Mouse (Mus musculus) lung, adult 2 months (tissue): ENCODE measurements at regions not wholly inside any gene's neighbourhood (a gene's known extent, or its start where the extent isn't known, plus 50 kb on each side); places are given as distances from the start of the nearest gene placed in this dataset.

Experiments
- CTCF ChIP-seq: fragments of 200-500 bp; IDR thresholded peaks from 2 replicates; pipeline ENCODE4 v1.5.1; 2011; ENCODE audit warnings: mild to moderate bottlenecking, low read length, control low read depth; ENCODE audit not compliant: insufficient read depth
- POLR2A ChIP-seq: fragments of 200-500 bp; IDR thresholded peaks from 2 replicates; pipeline ENCODE4 v1.6.1; 2011; ENCODE audit warnings: low read depth, mild to moderate bottlenecking, control low read depth, low read length, borderline replicate concordance; ENCODE audit errors: extremely low read depth

DNA sequence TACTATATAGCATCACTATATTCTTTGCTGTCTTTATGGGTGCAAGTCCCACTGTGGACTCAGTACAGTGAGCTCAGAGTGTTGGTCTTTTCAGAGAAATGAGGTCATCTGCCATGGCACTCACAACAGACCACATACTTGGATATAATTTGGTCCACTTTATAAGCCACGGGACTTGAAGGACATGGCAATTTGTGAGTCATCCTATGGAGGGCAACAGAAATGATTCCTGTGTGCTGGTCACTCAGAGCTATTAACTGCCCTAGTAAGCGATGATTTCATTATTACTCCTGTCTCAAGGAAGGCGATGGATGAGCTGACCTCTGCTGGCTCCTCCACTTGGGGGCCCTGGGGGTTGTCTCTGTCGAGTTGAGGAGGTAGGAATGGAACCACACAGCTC is 345.2 kb upstream of the Trib2 start:
- TF ChIP-seq POLR2A (no peak), CTCF (no peak)
